Mouse (Mus musculus) neural tube, embryonic 12.5 days (tissue): ENCODE measurements around the gene 1110051M20Rik. TPM values are rescaled to one million over a fixed set of nuclear protein-coding genes. Genes with fewer than 3 reads are reported as not detected.

Experiments
- ATAC-seq: fragments of 200-750 bp; cut with Nextera tagmentation; 2 replicates; pipeline ENCODE4 v1.8.0; 2017; ENCODE audit warnings: low read depth, mild to moderate bottlenecking, moderate TSS enrichment, moderate library complexity; ENCODE audit not compliant: low FRiP score
- H3K27ac ChIP-seq: fragments of 300-500 bp; sonication (generic); 2 replicates; pipeline ENCODE4 v1.5.1; 2016
- H3K27me3 ChIP-seq: fragments of 300-500 bp; sonication (generic); replicated peaks from 2 replicates; pipeline ENCODE4 v1.6.1; 2016; ENCODE audit warnings: mild to moderate bottlenecking
- H3K36me3 ChIP-seq: fragments of 300-500 bp; sonication (generic); 2 replicates; pipeline ENCODE4 v1.6.1; 2016; ENCODE audit warnings: mild to moderate bottlenecking
- H3K4me1 ChIP-seq: fragments of 300-500 bp; sonication (generic); 2 replicates; pipeline ENCODE4 v1.6.1; 2016
- H3K4me2 ChIP-seq: fragments of 300-500 bp; sonication (generic); replicated peaks from 2 replicates; pipeline ENCODE4 v1.6.1; 2016; ENCODE audit warnings: mild to moderate bottlenecking
- H3K4me3 ChIP-seq: fragments of 300-500 bp; sonication (generic); 2 replicates; pipeline ENCODE4 v1.5.1; 2016
- H3K9ac ChIP-seq: fragments of 300-500 bp; sonication (generic); 2 replicates; pipeline ENCODE4 v1.6.1; 2016; ENCODE audit warnings: mild to moderate bottlenecking
- H3K9me3 ChIP-seq: fragments of 300-500 bp; sonication (generic); 2 replicates; pipeline ENCODE4 v1.6.1; 2016; ENCODE audit warnings: mild to moderate bottlenecking
- WGBS: fragments of 180-500 bp; shearing (Covaris S2); methylation state at CpG from one replicate; pipeline ENCODE4 v1.1.7; 2016; 5-methylcytosine and 5-hydroxymethylcytosine counted together
- polyA plus RNA-seq: library from polyadenylated mRNA; unstranded; fragments of >200 nt; fragmentation: Nextera tagmentation; extraction: Ambion mirVana; gene quantifications from 2 replicates; pipeline ENCODE4 v1.2.1, GENCODE M21; 2016

1110051M20Rik gene
- polyA plus RNA-seq, 1 experiment from 2014 or later: 112 TPM

- no peak overlapping the region for H3K4me2 ChIP-seq
- H3K9me3 ChIP-seq: no peaks in the 10 kb centered on the region
- 91% methylated on average over 3 of the region's 3 CpGs for WGBS
- no peak overlapping the region for H3K4me3 ChIP-seq
- no peak for ATAC-seq
- no peaks in the 10 kb centered on the region for H3K27me3 ChIP-seq
- H3K27ac ChIP-seq: no peak overlapping the region
- H3K4me1 ChIP-seq: peaks cover 33% of the 10 kb centered on the region
- H3K36me3 ChIP-seq: no peaks in the 10 kb centered on the region
- H3K9ac ChIP-seq: no peak overlapping the region
These were observed 115.8 kb downstream of the 1110051M20Rik start for GRCm38 (mm10) chr2:91328729-91329125.

DNA sequence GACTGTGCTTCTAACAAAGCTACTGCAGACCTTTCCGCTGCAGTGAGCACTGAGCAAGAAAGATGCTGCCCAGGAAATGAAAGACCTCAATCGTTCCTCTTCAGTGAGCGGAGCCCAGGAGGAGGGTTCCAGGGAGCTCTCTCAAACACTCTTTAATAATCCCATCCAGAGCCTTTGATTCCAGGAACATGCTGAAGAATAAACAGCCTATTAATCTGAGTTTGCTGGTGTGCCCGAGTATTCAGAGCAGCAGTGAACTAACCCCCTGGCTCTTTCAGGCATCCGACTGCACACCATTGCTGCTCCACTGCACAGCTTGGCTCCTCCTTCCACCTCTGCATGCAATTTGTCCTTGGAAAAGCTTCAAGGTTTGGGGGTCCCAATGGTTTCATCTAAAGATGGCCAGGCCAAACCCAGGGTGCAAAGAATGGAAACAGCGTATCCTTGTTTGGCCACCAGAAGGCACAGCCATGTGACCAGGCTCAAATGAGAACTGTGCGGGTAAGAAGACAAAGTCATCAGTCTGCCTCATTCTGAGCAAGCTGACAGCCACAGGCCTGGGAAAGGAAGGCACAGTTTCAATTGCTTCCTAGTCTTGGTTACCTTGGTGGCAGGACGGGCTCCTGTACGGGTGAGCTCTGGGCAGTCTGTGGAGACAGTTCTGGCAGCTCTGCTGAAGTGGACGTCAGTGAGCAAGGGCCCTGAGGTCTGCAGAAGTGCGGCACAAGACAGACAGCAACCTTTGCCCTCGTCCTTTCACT, 116.4 kb downstream of the 1110051M20Rik start:
- WGBS: 46% methylated on average over 12 of the region's 12 CpGs
- H3K4me2 ChIP-seq: no peak overlapping the region
- peak; percentile 59 for ATAC-seq
- peaks cover 33% of the 10 kb centered on the region for H3K4me1 ChIP-seq
- H3K9me3 ChIP-seq: no peaks in the 10 kb centered on the region
- no peaks in the 10 kb centered on the region for H3K36me3 ChIP-seq
- no peak overlapping the region for H3K9ac ChIP-seq
- no peaks in the 10 kb centered on the region for H3K27me3 ChIP-seq
- peak overlapping the region; percentile 17; the same call in 1 of the 2 replicates for H3K27ac ChIP-seq
- no peak overlapping the region for H3K4me3 ChIP-seq

DNA sequence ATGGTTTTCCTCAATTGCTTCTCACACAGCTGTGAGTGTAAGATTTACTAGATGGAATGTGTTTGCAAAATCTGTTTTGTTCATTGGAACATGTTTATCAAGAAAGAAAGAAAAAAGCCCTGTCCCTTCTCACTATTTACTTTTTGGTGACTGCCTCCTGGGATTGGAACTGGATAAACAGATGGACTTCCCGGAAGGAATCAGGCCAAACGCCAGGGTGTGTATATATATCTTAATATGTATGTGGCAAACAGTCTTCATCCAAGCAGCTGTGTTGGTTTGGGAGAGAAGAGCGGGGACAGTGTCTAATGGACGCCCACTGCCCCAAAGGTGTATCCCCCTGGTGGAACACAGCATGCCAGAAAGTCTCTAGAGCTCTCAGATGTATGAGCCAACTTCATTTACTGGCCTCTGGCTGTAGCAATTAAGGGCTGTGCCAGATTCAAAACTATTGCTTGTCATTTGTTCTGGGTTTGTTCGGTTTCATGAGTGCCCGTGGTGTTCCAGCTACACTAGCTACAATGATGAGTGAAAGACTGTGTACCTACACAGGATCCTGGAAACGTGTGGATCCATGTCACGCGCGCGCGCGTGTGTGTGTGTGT, 117.7 kb downstream of the 1110051M20Rik start:
- no peak for ATAC-seq
- H3K36me3 ChIP-seq: no peaks in the 10 kb centered on the region
- H3K4me1 ChIP-seq: peaks cover 33% of the 10 kb centered on the region
- no peak overlapping the region for H3K27ac ChIP-seq
- no peak overlapping the region for H3K9ac ChIP-seq
- H3K27me3 ChIP-seq: no peaks in the 10 kb centered on the region
- H3K9me3 ChIP-seq: no peaks in the 10 kb centered on the region
- no peak overlapping the region for H3K4me3 ChIP-seq
- 93% methylated on average over 13 of the region's 13 CpGs for WGBS
- no peak overlapping the region for H3K4me2 ChIP-seq

DNA sequence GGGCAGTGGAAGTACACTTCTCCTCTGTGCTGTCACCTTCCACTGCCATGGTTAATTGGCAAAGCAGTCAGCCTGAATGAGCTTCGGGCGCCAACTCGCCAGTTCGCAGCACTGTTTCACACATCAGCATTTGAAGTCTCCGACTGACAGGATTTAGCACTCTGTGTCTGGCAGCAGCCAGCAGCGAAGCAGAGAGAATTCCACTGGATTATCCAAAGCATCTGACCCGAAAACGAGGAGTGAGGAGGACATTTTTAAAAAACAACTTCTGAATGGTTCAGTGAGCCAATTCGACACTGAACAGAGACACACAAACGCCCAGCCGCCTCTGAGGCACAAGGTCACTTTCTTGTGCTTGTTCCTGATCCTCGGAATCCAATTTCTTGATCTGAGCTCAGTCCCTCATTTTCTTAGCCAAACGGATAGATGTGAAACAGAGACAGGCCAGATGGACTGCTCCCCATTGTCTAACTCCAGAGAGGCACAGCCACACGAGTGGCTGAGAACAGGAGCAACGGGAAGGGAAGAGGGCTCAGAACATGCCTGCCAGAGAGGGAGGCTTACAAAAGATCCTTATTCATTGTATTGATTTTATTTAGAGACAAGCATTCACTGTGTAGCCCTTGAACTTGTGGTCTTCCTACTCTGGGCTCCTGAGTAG, 119.6 kb downstream of the 1110051M20Rik start:
- no peaks in the 10 kb centered on the region for H3K36me3 ChIP-seq
- H3K4me3 ChIP-seq: no peak overlapping the region
- no peaks in the 10 kb centered on the region for H3K27me3 ChIP-seq
- 0 out of 2 replicates have a peak overlapping the region, but pooled peaks have one; percentile 5 for H3K4me2 ChIP-seq
- no peak for ATAC-seq
- peaks cover 21% of the 10 kb centered on the region for H3K4me1 ChIP-seq
- 47% methylated on average over 15 of the region's 15 CpGs for WGBS
- no peak overlapping the region for H3K9ac ChIP-seq
- no peaks in the 10 kb centered on the region for H3K9me3 ChIP-seq
- no peak overlapping the region for H3K27ac ChIP-seq

- ATAC-seq: no peak
- Histone ChIP-seq H3K4me3 (no peak overlapping the region), H3K9ac (no peak overlapping the region), H3K27me3 (no peaks in the 10 kb centered on the region), H3K9me3 (no peaks in the 10 kb centered on the region), H3K36me3 (no peaks in the 10 kb centered on the region), H3K4me2 (no peak overlapping the region), H3K27ac (no peak overlapping the region), H3K4me1 (peaks cover 18% of the 10 kb centered on the region)
- WGBS: 88% methylated on average over 1 of the region's 1 CpGs
These were observed 120.2 kb downstream of the 1110051M20Rik start for GRCm38 (mm10) chr2:91324346-91324745.

- H3K27me3 ChIP-seq: no peaks in the 10 kb centered on the region
- no peak overlapping the region for H3K27ac ChIP-seq
- no peak for ATAC-seq
- H3K9ac ChIP-seq: no peak overlapping the region
- H3K4me1 ChIP-seq: peaks cover 10% of the 10 kb centered on the region; the same call in 1 of the 2 replicates
- 77% methylated on average over 4 of the region's 4 CpGs for WGBS
- H3K4me2 ChIP-seq: no peak overlapping the region
- no peaks in the 10 kb centered on the region for H3K9me3 ChIP-seq
- no peak overlapping the region for H3K4me3 ChIP-seq
- H3K36me3 ChIP-seq: no peaks in the 10 kb centered on the region
These were observed 122.0 kb downstream of the 1110051M20Rik start for GRCm38 (mm10) chr2:91322490-91322889.

GRCm38 (mm10) chr2:91321923-91322322, 122.6 kb downstream of the 1110051M20Rik start:
- no peak overlapping the region for H3K4me3 ChIP-seq
- no peak for ATAC-seq
- no peak overlapping the region for H3K9ac ChIP-seq
- WGBS: 83% methylated on average over 2 of the region's 2 CpGs
- H3K9me3 ChIP-seq: no peaks in the 10 kb centered on the region
- no peaks in the 10 kb centered on the region for H3K27me3 ChIP-seq
- no peaks in the 10 kb centered on the region for H3K36me3 ChIP-seq
- no peak overlapping the region for H3K27ac ChIP-seq
- H3K4me2 ChIP-seq: no peak overlapping the region
- H3K4me1 ChIP-seq: peaks cover 7% of the 10 kb centered on the region; the same call in 1 of the 2 replicates

DNA sequence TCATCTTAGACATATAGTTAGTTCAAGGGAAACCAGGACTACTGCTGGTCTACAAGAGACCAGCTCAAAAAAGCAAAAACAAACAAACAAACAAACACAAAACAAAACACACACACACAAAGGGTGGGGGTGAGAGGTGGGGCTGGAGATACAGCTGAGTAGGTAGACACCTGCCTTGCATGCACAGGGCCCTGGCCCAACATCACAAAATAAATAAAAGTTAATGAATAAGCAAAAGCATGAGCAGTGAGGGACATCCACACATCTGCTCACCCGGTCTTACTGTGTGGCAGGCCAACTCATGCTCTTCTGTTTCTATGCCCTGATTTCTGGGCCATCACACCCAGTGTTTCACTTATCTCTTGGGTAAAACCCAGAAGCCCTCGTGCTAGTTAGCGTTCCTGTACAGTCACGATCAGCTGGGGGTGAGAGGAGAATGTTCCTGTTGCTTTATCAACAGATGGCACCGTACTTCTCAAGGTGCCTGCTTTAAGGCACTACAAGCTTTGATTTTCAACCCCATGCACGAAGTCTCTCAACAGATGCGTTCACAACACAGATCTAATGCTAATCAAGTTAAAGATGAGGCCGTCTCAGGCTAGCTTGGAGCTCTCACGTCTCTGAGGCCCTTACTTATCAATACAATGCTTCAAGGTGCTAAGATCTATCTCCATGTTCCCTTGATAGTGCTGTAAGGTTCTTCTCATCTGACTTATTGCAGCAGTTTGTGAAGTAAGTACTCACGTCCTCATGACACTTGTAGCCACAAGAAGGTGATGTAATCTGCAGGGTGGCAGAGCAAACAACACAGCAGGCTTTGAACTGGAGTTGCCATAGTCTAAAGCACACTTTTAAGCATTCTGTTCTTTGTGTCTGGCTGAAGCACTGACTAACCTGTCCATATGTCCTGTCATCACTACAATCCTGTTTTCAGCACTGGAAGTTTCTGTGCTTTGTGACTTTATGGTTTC, 123.7 kb downstream of the 1110051M20Rik start:
- no peak overlapping the region for H3K27ac ChIP-seq
- H3K27me3 ChIP-seq: no peaks in the 10 kb centered on the region
- 89% methylated on average over 10 of the region's 10 CpGs for WGBS
- no peaks in the 10 kb centered on the region for H3K36me3 ChIP-seq
- H3K9me3 ChIP-seq: no peaks in the 10 kb centered on the region
- H3K9ac ChIP-seq: no peak overlapping the region
- ATAC-seq: no peak
- H3K4me2 ChIP-seq: no peak overlapping the region
- peaks cover 7% of the 10 kb centered on the region; the same call in 1 of the 2 replicates for H3K4me1 ChIP-seq
- H3K4me3 ChIP-seq: no peak overlapping the region

GRCm38 (mm10) chr2:91314184-91314583, 130.3 kb downstream of the 1110051M20Rik start:
- Histone ChIP-seq H3K4me1 (peaks cover 11% of the 10 kb centered on the region), H3K36me3 (no peaks in the 10 kb centered on the region), H3K4me2 (no peak overlapping the region), H3K4me3 (no peak overlapping the region), H3K9ac (no peak overlapping the region), H3K27ac (no peak overlapping the region), H3K9me3 (no peaks in the 10 kb centered on the region), H3K27me3 (no peaks in the 10 kb centered on the region)
- no peak for ATAC-seq
- 92% methylated on average over 7 of the region's 7 CpGs for WGBS

- Histone ChIP-seq H3K9ac (no peak overlapping the region), H3K27ac (no peak overlapping the region), H3K4me1 (peaks cover 11% of the 10 kb centered on the region), H3K4me3 (no peak overlapping the region), H3K4me2 (no peak overlapping the region), H3K9me3 (no peaks in the 10 kb centered on the region), H3K36me3 (no peaks in the 10 kb centered on the region), H3K27me3 (no peaks in the 10 kb centered on the region)
- ATAC-seq: 0 out of 2 replicates have a peak, but pooled peaks have one; percentile 17
- whole genome bisulfite sequencing: 28% methylated on average over 10 of the region's 10 CpGs
These were observed 131.8 kb downstream of the 1110051M20Rik start for GRCm38 (mm10) chr2:91312578-91313311.

GRCm38 (mm10) chr2:91309546-91309945, 135.0 kb downstream of the 1110051M20Rik start:
- H3K4me1 ChIP-seq: peaks cover 11% of the 10 kb centered on the region
- no peak for ATAC-seq
- no peak overlapping the region for H3K9ac ChIP-seq
- H3K27me3 ChIP-seq: no peaks in the 10 kb centered on the region
- H3K4me3 ChIP-seq: no peak overlapping the region
- no peak overlapping the region for H3K4me2 ChIP-seq
- H3K9me3 ChIP-seq: no peaks in the 10 kb centered on the region
- WGBS: 75% methylated on average over 3 of the region's 3 CpGs
- H3K27ac ChIP-seq: no peak overlapping the region
- no peaks in the 10 kb centered on the region for H3K36me3 ChIP-seq
